Mouse (Mus musculus) NIH3T3 (cell line): ENCODE data around the gene Ntm.

Source experiments
- DNase-seq: peaks from one replicate; pipeline ENCODE4 v3.0.0-alpha.2; 2012; ENCODE audit warnings: low read depth

Ntm gene

DNA sequence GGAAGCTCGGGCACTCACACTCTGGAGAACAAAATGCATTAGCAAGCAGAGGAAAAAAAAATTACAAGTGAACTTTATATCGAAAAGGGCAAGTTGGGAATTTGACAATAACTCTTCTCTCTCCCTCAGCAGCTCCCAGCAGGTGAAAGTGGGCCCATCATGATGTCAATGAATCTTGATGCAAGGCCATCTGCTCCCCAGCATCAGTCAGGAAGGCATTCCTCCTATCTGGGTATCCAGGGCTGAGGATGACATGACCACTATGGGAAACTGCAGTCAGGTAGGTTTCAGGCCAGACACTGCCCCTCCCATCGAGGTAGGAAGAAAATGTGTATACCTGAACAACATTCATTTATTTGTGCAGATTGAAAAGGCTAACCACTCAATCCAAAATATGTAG, 838.5 kb downstream of the Ntm start:
- DNase-seq, result no peak

DNA sequence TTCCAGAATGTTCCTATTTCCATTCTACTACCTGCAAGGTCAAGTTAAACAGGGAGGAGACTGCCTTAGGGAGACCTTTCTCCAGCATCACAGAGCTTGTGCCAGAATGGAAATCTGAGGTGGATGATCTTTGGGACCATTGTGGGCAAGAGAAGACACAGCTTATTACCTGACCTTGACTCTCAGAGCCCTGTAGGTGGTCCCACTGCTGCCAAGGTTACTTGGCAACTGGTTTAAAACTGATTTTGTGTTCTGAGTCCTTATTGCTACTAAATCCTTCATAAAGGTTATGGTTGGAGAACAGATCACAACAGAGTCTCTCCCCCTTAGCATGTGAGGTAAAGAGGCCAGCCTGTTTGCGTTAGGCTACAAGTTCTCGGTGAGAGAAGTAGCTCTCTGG, 839.1 kb downstream of the Ntm start:
- DNase-seq, result no peak

DNA sequence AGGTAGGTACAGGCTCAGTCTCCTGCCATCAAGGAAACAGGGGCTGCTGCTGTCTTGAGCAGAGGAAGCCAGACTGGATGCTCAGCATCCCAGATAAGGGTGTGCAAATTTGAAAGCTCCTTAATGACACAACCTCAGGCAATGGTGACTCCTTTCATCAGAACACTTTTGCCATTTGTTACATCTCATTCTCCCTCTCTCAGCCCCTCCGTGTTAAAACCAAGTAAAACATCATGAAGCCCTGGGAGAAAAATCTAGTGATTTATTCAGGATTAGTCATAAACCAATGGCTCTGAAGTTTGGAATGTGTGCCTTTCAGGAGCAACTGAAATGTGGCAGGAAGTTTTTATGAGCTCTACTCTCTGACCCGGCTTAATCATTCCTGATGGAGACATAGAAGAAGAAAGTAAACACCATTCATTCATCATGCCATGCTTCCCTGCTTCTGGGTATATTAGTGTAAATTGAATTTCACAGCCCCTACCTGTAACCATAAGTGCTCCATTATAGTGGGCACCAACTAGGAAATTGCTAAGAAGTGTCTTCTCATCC, 845.3 kb downstream of the Ntm start:
- no peak for DNase-seq

DNA sequence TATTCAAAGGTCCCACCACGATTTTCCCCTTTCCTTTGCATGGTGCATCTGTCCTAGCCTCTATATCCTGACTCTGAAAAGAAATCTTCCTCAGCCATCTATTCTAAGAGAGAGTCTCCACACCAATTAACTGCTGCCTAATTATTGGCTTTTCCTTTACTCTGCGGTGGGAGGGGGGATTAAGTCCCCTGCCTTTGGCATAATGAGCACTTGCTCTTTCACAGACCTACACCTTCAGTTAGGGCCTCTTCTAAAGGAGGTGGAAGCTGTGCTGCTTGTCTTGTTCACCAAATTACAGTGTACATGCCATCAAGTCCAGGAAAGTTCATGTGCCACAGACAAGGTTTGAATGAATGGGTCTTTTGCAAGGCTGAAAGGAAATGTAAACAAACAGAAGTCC, 847.6 kb downstream of the Ntm start:
- no peak for DNase-seq

DNA sequence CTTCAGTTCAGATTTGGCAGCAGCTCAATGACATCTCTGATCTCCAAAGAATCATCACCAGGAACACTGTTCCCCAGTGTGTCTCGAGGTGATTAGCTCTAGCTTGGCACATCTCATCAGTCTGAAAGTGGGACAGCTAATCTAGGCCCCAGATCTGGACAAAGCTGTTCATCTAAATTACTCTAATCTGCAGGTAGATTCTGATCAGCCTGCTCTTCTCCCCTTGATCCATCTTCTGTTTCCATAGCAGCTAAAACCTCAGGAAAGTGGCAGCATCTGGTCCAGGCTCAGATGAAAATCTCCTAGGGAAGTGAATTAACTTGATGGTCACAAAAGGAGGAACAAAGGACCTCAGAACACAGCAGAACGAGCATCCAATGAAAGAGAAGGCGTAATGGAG, 856.2 kb downstream of the Ntm start:
- DNase-seq, result no peak

DNA sequence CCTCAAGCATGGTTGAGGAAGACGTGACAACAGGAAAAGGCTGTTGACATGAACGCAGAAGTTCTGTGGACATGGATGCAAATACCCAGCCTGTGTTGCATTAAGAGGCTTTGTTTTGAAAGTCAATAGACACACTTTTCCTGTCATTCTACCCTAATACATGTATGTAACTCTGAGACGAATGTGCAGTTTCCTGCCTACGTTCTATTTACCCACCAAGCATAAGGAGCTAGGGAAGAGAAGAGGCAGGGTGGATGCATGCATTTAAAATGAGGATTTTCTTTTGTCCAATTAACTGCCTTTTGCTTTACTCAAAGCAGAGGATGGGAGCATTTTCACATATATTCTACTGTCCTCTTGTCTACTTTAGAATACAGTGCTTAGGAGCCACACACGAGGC, 858.5 kb downstream of the Ntm start:
- DNase-seq, result no peak

DNA sequence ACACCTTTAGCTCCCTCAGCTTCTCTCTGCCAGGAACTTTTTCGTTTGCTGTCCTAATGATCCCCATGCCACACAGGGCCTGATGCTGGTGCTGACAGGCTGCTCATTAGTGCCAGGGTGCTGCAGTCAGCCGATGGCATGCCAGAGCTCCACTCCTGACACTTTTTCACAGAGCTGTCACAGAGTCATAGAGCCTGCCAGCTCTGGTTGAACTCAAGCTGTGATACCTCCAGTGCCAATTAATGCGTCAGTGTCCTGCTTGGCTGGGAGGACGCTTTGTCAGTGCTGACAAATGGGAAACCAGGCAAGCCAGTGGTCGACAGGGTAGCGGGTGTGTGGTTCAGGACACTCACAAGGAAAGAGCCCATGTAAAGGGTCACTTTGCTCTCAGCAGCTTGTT, 858.9 kb downstream of the Ntm start:
- no peak for DNase-seq

DNA sequence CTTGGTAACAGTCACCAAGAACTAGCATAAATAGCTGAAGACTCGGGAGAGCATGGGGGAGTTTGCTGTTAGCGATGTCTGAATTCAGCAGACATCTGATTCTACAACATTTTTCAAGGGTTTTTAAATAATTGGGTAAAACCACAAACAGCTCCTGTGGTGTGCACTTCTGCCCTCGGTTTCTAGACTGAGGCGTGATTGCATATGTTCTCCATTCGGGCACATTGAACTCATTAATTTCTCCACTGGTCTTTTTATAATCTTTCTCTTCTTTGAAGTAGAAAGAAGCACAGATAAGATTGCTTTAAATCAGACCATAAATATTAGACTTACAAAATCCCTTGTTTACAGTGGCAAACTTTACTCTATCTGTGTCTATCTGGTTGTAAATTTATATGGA, 862.3 kb downstream of the Ntm start:
- no peak for DNase-seq

DNA sequence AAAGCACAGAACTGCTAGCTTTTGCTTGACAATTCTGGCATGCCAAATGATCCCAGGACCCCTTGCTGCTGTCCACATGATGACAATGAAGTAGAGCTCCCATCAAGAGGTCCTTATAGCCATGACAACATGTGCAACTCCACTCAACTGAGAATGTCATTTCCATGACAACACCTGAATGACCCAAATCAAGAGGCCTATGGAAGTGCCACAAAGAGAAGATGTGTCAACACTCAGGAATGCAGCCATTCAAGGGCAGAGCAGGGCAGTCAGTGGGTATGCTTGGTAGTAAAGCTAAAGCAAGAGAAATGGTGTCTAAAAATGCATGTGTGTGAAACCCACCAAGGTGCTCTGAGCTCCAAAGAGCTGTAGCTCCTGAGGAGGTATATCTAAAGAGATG, 870.5 kb downstream of the Ntm start:
- no peak for DNase-seq

DNA sequence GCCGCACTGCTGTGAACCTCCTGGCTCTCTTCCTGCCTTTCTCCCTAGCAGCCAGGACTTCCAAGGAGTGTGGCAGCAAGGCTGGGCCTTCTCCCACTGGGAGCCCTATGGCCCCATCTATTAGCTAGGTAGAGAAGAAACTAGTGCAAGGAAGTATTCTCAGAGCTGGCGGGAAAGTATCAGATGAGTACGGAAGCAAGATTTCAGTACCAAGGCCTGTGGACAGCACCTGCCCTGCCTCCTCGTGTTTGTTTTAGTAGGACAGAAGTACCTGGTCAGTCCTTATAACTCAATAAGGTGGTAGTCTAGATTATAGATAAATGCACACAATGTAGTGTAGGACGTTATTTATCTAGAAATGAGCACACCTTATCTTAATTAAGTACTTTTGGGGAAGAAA, 874.3 kb downstream of the Ntm start:
- DNase-seq, result no peak

DNA sequence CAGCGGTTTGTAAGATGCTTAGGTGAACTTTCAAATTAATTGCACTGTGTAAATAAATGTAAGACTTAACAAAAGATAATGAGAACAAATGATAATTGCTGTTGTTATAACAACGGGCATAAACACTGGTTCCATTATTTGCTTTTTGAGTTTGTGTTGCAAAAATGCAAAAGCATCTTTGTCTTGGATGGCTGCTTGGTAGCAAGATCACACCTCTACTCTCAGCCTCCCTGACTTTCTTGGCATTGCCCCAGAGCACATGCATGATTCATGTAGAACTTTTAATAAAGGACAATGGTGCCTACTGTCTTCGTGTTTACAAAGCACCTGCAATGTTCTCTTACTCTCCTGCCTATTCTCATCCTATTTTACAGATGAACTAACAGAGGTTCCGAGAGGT, 875.3 kb downstream of the Ntm start:
- DNase-seq, result no peak

DNA sequence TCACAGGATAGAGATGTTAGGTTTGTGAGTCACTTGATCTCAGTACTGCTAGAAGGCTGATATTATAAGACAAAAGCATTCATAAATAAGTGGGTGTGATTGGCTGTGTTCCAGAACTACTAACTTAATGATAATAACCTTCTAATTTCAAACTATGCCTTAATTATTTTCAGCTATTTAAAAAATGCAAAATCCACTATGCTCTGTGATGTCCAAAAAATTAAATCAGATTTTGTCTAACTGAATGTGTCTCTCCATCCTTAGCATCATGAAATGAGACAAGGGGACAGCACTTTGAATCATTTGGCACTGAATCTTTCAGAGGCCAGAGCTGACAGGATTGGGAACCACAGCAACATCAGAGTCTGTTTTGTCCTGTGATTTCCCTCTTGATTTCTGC, 875.8 kb downstream of the Ntm start:
- DNase-seq, result no peak

DNA sequence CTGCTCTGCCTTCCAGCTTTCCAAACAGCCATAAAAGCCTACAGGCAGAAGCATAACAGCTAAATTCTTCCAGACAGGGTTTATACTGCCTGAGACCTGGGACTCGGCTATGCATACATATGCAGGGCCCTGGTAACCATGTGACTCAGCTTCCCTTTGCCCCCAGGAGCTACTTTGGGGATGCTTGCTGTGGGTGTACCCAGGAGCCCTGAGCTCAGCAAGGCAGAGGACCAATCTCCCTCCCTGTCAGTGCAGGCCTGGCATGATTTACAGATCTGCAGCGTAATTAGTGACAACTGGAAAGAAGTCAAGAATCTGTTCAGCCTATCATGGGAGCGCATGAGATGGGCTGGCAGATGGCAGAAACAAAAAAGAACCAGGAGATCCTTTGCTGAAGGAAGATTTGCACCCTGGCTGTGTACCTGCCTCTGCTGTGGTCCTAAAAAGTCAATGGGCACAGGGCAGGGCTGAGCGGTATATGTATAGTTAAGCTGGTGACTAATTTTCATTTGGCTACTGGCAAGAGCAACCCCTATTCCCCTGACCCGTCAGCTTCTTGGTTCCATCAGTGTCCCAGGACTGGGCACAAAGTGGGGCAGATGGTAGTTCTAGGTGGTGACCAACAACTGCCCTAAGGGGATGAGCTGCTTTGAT, 886.9 kb downstream of the Ntm start:
- DNase-seq, result no peak

DNA sequence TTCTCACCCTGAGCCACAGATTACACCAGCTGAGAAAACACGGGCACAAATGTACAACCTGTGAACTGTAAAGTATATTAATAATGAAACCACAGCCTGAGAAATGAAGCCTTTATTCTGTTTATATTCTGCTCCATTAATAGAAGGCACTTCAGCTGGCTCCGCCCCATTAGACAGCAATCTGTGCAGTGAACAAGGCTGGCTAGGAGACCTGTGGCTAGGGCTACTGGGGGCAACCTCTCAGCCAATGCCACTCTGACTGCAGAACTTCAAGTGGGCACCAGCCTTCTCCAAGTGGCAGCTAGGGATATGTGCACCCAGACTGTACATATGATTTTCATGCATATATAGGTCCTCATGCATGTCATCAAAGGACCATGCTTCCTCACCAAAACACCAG, 887.7 kb downstream of the Ntm start:
- DNase-seq, result no peak

DNA sequence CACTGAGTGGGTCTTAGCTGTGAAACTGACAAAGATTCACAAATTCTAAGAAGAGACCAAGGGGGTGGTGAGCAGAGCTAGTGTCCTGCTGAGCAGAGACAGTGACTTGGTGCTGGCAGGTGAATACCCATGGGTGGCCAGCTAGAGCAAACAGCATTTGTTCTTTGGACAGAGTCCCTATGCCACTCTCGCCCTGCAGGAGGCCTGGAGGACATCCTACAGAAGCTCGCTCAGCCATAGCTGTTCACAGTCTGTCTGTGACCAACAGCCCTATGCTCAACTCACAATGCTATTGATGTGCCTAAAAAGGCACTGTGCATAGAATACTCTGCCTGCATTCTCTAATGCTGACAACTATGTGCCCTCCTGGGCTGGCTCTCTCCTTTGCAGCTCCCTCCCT, 888.4 kb downstream of the Ntm start:
- DNase-seq, result no peak

DNA sequence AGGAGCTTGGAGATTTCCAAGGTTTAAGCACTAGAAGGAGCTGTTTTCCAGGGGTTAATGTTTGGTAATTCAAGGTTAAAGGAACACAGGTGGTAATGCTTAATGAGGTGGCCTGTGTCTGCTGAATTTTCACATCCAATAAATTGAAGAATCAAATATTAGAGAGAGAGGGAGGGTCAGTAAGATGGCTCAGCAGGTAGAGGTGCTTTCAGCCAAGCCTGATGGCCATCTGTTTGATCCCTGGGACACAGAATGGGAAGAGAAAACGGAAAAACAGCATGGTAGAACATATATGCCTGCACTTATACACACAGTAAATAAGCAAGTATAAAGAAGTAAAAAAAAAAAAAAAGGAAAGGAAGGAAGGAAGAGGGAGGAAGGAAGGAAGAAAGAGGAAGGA, 890.9 kb downstream of the Ntm start:
- DNase-seq, result no peak

DNA sequence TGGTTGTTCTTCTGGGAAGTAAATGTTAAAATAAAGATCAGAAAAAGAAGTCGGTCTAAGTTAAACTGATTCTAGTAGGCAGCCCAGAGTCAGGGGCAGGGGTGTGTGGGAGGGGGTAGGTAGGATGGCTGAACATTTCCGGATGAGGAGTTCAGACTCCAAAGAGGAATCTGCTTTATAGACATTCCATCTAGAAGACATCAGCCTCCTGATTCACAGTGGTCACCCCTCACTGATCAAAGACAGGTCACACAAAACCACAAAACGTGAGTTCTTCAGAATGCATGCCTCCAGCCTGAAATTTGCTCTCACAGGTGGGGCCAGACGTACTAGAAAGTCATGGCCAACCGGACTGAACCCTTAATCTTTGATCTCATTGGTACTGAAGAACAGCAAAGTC, 895.4 kb downstream of the Ntm start:
- DNase-seq, result no peak

DNA sequence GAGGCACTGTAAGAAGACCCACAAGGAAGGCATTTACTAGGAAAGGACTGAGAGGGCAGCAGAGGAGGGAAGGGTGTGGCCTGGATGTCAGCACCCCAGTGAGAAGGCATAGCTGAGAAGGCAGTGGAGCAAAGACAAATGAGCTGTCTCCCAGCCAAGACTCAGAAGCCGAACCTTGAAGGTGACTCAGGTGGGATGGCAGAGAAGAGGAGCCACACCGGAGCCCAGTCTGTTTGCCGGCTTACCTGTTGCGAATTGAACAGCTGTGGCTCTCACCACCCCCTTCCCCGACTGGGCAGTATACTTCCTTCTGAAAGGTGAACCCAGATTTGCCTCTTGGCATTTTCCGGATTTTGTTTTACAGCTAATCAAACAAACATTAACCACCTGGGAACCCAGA, 902.6 kb downstream of the Ntm start:
- no peak for DNase-seq

DNA sequence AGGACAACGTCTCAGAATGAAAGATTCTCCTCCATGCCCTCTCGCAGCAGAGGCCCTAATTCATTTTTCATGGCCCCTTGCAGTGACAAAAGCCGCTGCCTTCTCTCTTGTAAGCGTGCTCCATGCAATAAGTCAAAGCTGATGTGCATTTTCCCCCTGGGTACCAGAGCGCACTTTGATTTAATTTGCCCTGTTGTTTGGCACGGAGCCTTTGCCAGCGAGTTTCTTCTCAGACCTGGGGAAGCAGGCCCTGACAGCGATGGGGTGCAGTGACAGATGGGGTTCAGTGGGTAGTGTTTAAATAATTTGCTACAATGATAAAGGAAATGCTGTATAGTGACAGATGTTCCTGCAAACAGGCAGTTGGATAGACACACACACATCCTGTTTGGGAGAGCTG, 904.1 kb downstream of the Ntm start:
- DNase-seq, result no peak

DNA sequence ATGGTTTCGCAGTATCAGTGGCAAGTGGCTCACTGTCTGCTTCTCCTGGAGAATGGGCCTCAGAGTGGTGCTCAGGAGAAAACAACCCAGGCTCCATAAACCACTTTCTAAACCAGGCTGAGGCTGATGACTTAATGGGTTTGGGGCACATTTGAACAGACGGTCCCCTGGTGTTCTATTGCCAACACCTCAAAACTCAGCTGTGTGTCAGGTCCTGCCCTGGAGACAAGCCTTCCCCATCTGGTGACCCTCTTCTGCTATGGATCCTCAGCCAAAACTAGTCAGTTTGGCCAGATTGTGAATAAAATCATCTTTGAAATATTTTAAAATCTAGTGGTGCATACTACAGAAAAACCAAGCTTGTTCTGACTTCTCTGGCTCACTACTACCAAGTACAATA, 907.3 kb downstream of the Ntm start:
- DNase-seq, result no peak

DNA sequence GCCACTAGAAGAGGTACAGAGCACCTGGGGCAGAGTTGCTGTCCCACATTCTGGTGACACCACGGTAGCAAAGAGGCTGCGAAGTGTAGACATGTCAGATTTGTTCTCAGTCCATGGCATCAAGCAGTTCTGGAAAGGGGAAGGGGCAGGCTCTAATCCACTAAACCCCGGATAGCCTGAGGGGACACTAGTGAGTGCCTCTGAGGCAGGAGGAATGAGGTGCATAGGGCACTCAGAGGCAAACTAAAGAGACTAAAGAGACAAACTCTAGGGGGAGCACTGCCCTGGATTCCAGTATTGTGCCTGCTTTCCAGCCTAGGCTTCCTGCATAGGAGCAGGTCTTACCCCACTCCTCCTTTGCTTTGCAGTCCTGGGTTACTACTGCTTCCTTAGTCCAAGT, 926.5 kb downstream of the Ntm start:
- DNase-seq, result no peak

DNA sequence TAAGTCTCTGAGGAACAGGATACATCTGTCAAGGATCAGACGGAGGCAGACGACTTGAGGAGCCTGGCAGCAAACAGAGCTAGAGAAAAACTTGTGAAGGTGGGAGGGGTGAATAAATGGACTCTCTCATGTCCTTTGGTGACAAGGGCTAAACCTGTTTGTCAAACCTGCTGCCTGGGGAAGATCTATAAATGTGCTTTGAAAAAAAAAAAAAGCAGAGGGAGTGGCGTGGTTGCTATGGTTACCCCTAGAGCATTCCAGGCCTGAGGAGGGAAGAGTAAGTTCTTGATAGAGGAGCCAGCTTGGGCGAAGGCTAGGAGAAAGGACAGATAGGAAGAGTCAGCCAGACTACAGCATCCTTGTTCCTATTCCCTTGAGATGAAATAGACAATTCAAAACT, 926.9 kb downstream of the Ntm start:
- no peak for DNase-seq

DNA sequence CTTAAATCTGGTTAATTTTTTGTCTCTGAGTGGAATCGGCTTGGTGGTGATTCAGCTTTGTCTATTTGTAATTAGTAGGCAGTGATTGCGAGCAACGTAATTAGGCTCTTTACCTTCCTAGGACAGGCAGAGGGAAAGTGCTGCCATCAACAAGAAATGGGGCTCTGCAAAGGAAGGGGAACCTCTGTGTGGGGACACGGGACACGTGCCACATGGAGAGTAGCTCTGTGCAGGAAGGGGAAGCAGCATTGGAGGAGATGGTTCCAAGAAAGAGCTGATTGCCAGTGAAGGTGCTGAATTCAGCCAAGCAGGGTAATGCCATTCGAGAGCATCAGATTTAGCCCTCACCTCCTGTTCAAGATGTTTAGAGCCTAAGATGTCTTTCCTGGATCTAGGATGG, 936.5 kb downstream of the Ntm start:
- no peak for DNase-seq

DNA sequence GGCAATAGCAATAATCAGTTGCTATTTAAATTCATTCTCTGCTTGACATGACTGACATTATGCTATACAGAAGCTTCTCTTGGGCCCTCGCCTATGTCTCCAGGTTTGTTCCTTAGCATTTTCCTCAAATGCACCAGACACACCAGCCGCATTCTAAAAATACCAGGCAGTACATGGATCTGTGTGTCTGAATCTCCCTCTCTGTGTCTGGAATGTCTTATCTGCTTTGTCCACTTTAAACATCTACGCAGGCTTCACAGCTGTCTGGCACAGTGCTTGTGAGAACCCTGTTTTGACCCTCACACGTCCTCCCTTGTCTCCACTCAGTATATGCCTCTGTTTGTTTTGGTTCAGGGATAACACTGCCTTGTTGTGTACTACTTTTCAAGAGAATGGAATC, 937.3 kb downstream of the Ntm start:
- no peak for DNase-seq

DNA sequence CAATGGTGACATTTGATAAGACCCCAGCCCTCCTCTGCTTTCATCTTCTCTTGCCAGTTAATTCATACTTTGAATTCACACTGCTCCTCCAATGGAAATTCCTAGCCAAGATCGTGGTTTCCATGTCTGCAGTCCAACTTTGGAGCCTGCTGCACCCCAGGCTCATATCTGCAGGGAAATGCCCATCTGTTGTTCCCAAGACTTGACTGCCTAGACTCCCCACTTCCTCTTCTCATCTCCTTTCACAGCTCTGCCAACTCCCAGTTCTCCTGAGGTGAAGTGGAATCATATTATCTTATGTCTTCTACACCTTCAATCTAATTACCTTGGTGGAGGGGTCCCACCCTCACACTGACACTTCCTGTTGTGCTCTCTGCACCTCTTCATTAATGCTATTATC, 937.8 kb downstream of the Ntm start:
- no peak for DNase-seq
